Mouse (Mus musculus) myocyte (in vitro differentiated cells): Measurements from ENCODE around the gene Slc11a2.

Experiments used
- MYOD1 ChIP-seq, 3 experiments: IDR thresholded peaks; one replicate each; pipeline ENCODE4 v1.6.1; 2011; ENCODE audit warnings: control low read depth in 2 of 3, low read depth in 2 of 3, mild to moderate bottlenecking in 2 of 3, moderate library complexity in 1 of 3; ENCODE audit not compliant: insufficient read length in 2 of 3, control insufficient read depth in 1 of 3
- MYOG ChIP-seq, 3 experiments: IDR thresholded peaks; one replicate each; pipeline ENCODE4 v1.6.1; 2011; ENCODE audit warnings: control low read depth in 2 of 3, low read depth in 2 of 3, mild to moderate bottlenecking in 2 of 3; ENCODE audit not compliant: insufficient read length in 2 of 3, control insufficient read depth in 1 of 3, insufficient read depth in 1 of 3
- POLR2A ChIP-seq: IDR thresholded peaks from one replicate; pipeline ENCODE4 v1.6.1; 2011; ENCODE audit warnings: low read depth, mild to moderate bottlenecking, control low read depth, moderate library complexity; ENCODE audit not compliant: insufficient read length
- USF1 ChIP-seq: IDR thresholded peaks from one replicate; pipeline ENCODE4 v1.6.1; 2011; ENCODE audit warnings: low read depth, mild to moderate bottlenecking, control low read depth, moderate library complexity

DNA sequence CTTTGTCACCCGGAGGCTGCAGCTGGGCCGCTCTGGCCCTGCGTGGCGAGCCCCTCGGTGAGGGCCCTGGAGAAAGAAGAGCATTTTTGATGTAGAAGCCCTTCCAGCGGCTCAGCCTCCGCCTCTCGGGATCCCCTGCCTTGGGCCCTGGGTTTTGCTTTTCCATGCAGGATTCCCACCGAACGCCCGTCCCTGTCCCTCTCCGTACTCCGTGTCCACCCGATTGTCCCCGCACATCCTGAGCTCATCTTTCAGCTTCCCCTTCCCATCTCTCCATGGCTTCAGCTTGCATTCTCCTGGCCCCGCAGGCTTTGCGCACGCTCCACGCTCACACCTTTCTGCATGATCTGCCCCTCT lies 44.3 kb upstream of the Slc11a2 start:
- TF ChIP-seq USF1 = no peak
- no peak for TF ChIP-seq POLR2A
- no peak for TF ChIP-seq MYOD1 (IDR thresholded peaks at IDR 0.05; ENCODE audit: control insufficient read depth in 1 of 3, insufficient read length in 2 of 3, low read depth in 2 of 3)
- TF ChIP-seq MYOG (IDR thresholded peaks at IDR 0.05; ENCODE audit: control insufficient read depth in 1 of 3, insufficient read depth in 1 of 3, insufficient read length in 2 of 3, low read depth in 2 of 3) = no peak
